Mouse (Mus musculus) urinary bladder, postnatal 10 days (tissue): ENCODE results near the gene Slc28a3.

Experiments used
- DNase-seq: peaks from one replicate; pipeline ENCODE4 v3.0.0; 2022; ENCODE audit warnings: low spot score

Slc28a3 gene

DNA sequence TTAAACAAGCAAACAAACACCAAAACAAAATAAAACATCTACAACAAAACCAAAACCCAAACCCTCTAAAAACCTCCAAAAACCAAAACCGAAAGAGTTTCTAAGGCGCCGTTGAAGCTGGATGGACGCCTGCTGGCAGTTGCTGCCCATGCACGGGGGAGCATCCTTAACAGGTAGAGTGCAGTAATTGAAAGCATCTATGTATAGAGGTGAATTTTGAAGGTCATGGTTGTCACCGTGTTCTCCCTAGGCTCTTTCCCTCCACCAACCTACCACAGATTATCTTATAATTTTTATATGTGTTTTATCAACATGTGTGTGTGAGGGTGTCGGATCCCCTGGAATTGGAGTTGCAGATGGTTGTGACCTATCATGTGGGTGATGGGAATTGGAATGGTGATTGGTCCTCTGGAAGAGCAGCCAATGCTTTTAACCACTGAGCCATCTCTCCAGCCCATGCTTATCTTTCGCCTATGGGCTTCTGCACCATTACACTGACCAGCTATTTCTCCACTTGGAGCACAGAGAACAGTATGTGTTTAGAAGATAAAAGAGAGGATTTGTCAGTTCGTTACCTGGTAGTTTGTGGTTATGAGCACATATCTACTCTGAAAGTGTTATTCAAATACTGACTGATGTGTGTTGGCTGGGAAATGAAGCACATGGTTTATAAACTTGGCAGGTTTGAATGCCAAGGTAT is 89.2 kb downstream of the Slc28a3 start:
- DNase-seq, result no peak

DNA sequence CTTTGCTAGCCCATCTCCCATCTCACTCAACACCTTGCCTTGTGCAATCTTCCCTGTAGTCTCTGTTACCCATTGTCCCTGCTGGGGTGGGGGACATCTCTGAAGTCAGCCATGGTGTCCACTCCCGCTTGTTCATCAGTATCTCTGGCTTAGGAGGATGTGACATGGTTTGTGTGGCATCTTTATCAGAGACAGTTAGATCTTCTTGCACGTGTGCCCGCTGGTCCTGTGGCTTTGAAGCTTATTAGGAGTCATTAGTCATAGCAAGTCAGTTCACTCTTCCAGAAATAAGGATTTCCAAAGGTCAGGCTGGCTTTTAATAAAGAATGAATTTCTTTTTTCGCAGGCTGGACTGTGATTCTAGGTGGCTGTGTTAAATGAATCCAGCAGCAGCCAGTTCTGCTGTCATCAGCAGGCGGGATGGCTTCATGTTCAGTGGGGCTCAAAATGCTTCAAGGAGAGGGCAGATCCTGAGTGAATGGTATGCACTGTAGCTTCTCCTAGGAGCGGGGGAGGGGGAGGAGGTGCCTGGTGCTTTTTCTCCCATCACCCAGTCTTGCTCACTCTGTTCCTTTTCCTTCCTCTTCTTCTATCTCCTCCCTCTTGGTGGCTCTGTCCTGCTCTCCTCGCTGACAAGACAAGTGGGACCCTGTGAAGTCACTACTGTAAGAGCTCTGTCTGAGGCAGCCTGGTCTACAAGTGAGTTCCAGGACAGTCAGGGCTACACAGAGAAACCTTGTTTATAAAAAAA is 89.9 kb downstream of the Slc28a3 start:
- no peak for DNase-seq

DNA sequence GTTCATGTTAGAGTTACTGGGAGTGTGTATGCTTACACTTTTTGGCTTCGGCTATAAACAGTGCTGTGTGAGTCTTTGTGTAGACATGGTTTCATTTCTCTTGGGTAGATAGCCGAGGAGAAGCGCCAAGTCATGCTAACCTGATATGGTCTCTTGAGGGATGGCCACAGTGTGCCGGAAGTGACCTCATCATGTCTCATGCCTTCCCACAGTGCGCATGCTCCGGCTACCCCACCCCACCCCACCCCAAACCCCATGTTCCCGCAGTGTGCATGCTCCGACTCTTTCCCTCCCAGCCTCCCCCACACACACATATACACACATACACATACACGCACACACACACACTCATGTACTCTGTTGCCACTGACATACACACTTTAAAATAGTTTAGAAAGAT is 90.6 kb downstream of the Slc28a3 start:
- DNase-seq, result no peak

DNA sequence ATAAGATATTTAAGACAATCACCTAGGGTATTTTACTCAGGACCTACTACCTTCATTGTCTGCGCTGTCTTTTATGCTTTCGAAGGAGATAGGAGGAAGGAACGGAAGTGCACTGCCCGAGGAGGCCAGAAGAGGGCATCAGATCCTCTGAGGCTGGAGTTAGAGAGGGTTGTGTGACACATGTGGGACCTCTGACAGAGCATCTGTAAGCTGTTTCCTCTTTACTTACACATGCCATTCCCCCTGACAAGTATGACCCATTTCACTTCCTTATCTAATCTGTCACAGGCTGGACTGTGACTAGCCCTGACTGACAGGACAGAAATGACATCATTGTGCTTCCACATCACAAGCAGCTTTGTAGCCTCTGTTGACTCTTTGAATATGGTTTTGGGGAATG is 94.4 kb downstream of the Slc28a3 start:
- DNase-seq, result no peak

DNA sequence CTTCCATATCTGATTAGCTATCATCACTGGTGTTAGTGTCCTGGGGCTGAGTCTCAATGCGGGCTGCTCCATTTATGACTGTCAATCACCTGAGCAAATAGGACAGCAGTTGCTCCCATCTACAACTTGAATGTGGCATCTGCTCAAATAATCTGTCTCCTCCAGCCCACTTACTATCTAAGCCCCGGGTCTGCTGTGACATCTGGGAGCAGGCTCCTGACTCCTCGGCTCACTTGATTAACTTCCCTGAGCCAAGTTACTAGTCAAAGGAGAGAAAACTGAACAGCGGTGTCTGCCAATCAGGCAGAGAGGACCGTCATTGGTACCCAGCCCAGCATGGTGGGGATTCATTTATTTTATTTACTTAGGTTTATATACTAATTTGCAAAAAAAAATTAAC is 95.0 kb downstream of the Slc28a3 start:
- DNase-seq, result no peak

DNA sequence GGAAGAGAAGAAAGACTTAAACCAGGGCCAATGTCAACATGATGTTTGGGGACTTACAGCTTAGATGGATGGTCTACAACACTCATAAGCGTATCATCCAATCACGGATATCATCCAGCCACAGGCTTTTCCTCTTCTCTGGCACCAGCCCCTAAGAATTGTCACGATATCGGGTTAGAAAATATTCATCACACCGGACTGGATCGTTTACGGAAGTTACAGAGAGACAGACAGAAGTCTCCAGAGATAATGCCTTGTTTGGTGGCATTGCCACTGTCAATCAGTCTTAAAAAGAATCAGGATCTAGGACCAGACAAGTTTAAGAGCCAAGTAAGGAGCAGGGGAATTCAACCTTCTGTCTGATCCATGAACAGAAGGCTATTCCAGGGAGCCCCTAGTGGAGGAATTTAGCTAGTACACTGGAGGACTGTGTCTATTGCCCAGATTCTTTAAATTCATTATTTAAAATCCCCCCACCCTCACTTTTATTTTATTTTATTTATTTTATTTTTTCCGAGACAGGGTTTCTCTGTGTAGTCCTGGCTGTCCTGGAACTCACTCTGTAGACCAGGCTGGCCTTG is 96.4 kb downstream of the Slc28a3 start:
- no peak for DNase-seq

DNA sequence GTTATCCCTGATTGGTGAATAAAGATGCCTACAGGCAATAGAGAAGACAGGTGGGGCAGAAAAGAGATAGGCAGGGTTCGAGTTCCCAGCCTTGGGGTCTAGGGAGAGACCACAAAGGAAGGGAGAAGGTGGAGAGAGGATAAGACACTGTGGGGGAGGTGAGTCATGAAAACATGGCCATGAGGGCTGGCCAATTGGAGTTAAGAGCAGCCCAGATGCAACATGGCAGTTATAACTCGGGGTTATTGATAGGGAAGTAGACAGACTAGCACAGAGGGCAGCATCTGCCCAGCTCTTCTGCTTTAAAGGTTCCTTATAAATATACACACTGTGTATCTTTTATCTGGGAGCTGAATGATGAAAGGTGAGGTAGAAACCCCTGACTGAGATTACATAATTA is 98.8 kb downstream of the Slc28a3 start:
- DNase-seq, result no peak

DNA sequence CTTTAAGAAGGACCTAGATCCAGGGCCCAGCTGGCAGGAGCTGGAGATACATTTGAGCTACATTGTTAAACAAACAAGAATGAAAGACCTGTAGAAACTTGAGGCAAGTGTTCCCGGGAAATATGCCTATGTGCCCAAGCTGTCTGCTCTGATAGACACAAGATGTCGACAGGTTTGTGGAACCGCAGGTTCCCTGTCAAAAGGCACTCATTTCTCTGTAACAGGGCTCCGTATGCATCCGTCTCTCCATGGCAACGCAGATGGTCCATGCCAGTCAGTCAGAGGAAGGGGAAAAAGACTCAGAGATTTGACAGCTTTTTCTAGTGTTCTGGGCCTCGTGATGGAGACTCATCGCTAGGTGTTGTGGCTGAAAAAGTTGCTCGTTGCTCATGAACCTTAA is 99.4 kb downstream of the Slc28a3 start:
- DNase-seq, result no peak

DNA sequence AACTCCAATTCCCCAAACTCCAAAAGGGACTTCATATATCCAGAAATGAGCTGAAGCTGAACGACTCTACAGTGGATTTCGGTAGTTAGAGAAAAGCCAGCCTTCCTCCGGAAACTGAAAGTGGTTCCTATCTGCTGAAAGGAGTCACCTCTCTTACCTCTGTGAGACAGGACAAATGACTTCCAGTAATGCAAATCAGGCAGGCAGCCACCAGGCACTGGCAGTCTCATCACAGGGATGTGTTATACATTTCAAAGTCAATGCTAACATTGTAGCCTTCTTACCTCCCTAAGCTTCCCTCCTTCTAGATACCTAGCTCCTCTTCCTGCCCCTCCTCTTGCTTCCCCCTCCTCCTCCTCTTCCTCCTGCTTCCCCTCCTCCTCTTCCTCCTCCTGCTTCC is 101.4 kb downstream of the Slc28a3 start:
- DNase-seq, result no peak

DNA sequence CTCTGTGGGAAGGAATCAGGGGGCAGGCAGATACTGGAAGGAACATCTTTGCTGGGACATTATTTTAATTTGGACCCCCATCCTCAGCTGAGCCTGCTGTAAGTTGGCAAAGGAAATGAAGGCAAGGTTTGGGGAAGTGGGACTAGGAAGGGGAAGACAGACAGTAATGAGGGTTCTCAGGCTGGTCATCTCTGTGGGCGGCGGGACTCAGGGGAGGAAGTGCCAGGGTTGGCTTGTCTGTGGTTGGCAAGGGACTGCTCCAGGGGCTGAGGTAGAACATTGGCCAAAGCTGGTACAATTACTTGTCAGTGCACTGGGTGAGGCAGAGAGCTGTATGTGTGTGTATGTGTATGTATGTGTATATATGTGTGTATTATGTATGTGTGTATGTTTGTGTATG is 107.1 kb downstream of the Slc28a3 start:
- DNase-seq, result no peak

DNA sequence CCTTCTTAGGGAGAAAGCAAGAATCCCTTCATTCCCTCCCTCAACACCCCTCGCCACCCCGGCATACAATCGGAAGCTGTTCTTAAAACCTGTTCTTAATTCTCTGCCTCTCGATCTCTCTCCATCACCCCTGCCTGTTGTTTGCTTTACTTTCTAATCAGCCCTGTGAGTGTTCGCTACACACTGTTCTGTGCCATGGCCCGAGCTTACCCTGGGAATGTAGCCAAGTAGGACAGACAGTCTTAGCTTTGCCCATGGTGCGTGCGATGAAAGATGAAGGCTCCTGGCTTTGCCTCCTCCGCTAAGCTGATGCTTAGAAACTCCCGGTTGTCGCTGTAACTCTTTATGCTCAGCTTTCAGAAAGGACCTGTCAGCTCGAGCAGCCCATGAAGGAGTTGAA is 112.9 kb downstream of the Slc28a3 start:
- DNase-seq, result no peak
